Mouse (Mus musculus) lung, postnatal 0 days (tissue): ENCODE results near the gene Mmp17.

ENCODE experiments used
- CTCF ChIP-seq: IDR thresholded peaks from 2 replicates; pipeline ENCODE4 v1.5.1; 2016; ENCODE audit warnings: antibody characterized with exemption, mild to moderate bottlenecking
- EP300 ChIP-seq: IDR thresholded peaks from 2 replicates; pipeline ENCODE4 v1.6.1; 2016; ENCODE audit warnings: antibody characterized with exemption, mild to moderate bottlenecking, control low read depth

DNA sequence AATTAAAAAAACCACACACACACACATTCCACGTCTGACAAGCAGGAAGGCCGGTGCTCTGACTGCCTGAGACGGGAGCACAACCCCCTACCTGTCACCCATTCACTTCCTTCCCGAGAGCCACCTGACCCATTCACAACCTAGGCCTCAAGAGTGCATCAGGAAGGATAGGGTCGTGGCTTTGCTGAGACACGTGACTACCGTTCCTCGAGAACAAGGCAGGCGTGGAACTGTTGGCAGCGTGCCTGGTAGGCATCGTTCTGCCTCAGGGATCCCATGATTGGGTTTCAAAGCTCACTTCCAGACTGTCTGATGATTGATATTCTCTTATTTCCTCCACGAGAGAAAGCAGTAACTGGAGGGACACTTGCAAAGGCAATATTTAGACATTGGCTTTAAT, 5.8 kb upstream of the Mmp17 start:
- TF ChIP-seq CTCF (no peak), EP300 (no peak)
